Mouse (Mus musculus) lung, postnatal 4 days (tissue): ENCODE measurements around the gene Myh2.

Experiments used
- DNase-seq, 2 experiments: peaks; one replicate each; pipeline ENCODE4 v3.0.0; 2021

Myh2 gene

GRCm38 (mm10) chr11:67153123-67153522 is 17.7 kb upstream of the Myh2 start:
- no peak for DNase-seq

- DNase-seq = no peak
Measured at GRCm38 (mm10) chr11:67153843-67154242, 17.0 kb upstream of the Myh2 start.

GRCm38 (mm10) chr11:67155650-67156049 is 15.2 kb upstream of the Myh2 start:
- no peak for DNase-seq

- no peak for DNase-seq
Measured at GRCm38 (mm10) chr11:67160131-67160530, 10.7 kb upstream of the Myh2 start.

GRCm38 (mm10) chr11:67163701-67164100 is 7.1 kb upstream of the Myh2 start:
- no peak for DNase-seq

- DNase-seq = no peak
Measured at GRCm38 (mm10) chr11:67164851-67165250, 6.0 kb upstream of the Myh2 start.

GRCm38 (mm10) chr11:67169301-67169700 is 1.5 kb upstream of the Myh2 start:
- DNase-seq = no peak

- no peak for DNase-seq
Measured at GRCm38 (mm10) chr11:67172439-67172838, 1.6 kb downstream of the Myh2 start.

GRCm38 (mm10) chr11:67176376-67176775 is 5.5 kb downstream of the Myh2 start:
- no peak for DNase-seq

GRCm38 (mm10) chr11:67190316-67190715 is 19.5 kb downstream of the Myh2 start:
- DNase-seq = no peak

- no peak for DNase-seq
Measured at GRCm38 (mm10) chr11:67190814-67191213, 20.0 kb downstream of the Myh2 start.

- DNase-seq = no peak
Measured at GRCm38 (mm10) chr11:67191496-67191895, 20.7 kb downstream of the Myh2 start.

- DNase-seq = no peak
Measured at GRCm38 (mm10) chr11:67199321-67199720, 28.5 kb downstream of the Myh2 start.

- no peak for DNase-seq
Measured at GRCm38 (mm10) chr11:67199752-67200151, 28.9 kb downstream of the Myh2 start, which contains the start of gene Myh1. Gene Myh1 (plus strand): TSS chr11:67200052.

- DNase-seq = no peak
Measured at GRCm38 (mm10) chr11:67204766-67205165, 33.9 kb downstream of the Myh2 start.

- DNase-seq = no peak
Measured at GRCm38 (mm10) chr11:67221803-67222202, 51.0 kb downstream of the Myh2 start.

GRCm38 (mm10) chr11:67224466-67224865 is 53.6 kb downstream of the Myh2 start:
- no peak for DNase-seq

- no peak for DNase-seq
Measured at GRCm38 (mm10) chr11:67228731-67229130, 57.9 kb downstream of the Myh2 start.

GRCm38 (mm10) chr11:67229166-67229565 is 58.3 kb downstream of the Myh2 start:
- no peak for DNase-seq

GRCm38 (mm10) chr11:67229946-67230345 is 59.1 kb downstream of the Myh2 start:
- DNase-seq = peak in 1 of 2 experiments; percentile 9

GRCm38 (mm10) chr11:67235639-67236358 is 65.0 kb downstream of the Myh2 start:
- peak in 1 of 2 experiments; percentile 44 for DNase-seq

GRCm38 (mm10) chr11:67236799-67237198 is 66.0 kb downstream of the Myh2 start:
- no peak for DNase-seq

- DNase-seq = no peak
Measured at GRCm38 (mm10) chr11:67237481-67238079, 66.8 kb downstream of the Myh2 start, which contains the start of gene Myh4. Gene Myh4 (plus strand): TSS chr11:67238029.

- no peak for DNase-seq
Measured at GRCm38 (mm10) chr11:67241051-67241450, 70.2 kb downstream of the Myh2 start.
